Mouse (Mus musculus) embryo, embryonic 11.5 days (tissue): Measurements from ENCODE around the gene Eef1akmt3.

Experiments
- DNase-seq: peaks from one replicate; pipeline ENCODE4 v3.0.0-alpha.2; 2012; ENCODE audit warnings: low read depth, low spot score

Gene Eef1akmt3

GRCm38 (mm10) chr10:127000529-127000928 is 40.8 kb downstream of the Eef1akmt3 start, which contains the start of gene Avil:
TSS of gene Avil (plus strand) at chr10:127000709.
- DNase-seq = no peak

DNA sequence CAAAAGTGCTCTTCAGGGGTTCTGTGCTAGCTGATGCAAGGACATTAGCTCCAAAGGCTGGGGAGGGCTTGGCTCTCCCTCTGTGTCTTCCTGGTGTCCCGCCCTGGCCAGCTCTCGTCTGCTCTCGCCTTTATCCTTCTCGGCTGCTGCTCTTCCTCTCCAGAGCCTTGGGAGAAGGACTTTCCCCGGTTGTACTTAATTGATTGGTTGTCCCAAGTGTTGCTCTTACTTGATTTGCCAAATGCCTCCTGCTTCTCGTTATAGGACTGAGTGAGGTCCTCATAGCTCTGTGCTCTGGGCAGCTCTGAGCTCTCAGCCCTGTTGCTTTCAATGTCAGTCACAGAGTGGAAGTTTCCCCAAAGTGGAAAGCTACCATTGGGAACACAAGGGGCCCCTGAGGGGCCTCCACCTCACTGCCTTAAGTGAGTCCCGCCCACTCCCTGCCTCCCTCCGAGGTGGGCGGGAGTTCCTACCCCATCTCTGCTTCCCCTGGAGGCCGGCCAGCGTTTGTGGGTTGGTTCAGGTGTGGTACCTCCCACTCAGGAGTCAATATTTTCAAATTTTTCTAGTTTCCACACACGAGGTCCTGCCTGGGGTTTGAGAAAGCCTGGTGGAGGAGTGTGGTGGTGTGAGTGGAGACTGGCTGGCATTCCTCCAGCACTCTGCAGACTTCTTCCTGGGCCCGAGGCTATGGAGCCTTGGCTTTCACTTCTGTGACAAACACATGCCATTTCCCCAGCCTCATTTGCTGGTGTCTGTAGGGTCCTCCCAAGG is 43.8 kb downstream of the Eef1akmt3 start:
- no peak for DNase-seq

- no peak for DNase-seq
Measured at GRCm38 (mm10) chr10:126993621-126994020, 47.7 kb downstream of the Eef1akmt3 start.

GRCm38 (mm10) chr10:126991676-126992075 is 49.6 kb downstream of the Eef1akmt3 start:
- DNase-seq = no peak

DNA sequence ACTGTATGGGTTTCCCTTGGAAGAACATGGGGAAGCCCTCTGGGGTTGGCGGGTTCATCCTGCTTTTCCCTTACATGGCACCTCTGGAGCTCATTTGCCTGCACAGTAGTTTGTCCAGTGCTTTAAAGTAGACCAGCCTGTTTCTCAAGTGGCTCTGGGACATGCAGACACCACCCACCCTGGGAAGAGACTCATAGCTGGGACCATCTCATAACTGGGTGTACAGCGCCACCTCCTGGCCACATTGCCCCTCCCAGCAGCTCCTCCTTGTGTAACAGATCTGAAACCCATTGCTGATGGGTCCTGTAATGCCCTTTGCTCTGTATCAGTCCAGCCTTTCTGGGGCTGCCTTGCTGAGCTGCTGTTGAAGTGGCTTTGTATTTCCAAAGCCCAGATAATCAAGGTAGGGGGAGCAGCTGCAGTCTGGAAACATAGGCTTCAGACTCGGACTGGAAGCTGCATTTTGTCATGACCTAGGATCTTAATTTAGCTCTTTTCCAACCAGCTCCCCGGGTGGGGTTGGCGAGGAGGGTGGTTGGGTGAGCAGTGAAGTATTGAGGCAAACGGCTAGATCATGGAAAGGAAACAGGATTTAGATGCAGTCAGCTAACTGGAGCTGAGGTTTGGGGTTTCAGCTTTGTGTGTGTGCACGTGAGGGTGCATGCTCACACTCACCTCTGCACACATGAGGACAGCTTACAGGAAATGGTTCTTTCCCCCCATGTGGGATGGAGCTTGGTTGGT is 50.8 kb downstream of the Eef1akmt3 start:
- DNase-seq = peak; percentile 72

GRCm38 (mm10) chr10:126988513-126989165 is 52.7 kb downstream of the Eef1akmt3 start:
- DNase-seq = no peak

DNA sequence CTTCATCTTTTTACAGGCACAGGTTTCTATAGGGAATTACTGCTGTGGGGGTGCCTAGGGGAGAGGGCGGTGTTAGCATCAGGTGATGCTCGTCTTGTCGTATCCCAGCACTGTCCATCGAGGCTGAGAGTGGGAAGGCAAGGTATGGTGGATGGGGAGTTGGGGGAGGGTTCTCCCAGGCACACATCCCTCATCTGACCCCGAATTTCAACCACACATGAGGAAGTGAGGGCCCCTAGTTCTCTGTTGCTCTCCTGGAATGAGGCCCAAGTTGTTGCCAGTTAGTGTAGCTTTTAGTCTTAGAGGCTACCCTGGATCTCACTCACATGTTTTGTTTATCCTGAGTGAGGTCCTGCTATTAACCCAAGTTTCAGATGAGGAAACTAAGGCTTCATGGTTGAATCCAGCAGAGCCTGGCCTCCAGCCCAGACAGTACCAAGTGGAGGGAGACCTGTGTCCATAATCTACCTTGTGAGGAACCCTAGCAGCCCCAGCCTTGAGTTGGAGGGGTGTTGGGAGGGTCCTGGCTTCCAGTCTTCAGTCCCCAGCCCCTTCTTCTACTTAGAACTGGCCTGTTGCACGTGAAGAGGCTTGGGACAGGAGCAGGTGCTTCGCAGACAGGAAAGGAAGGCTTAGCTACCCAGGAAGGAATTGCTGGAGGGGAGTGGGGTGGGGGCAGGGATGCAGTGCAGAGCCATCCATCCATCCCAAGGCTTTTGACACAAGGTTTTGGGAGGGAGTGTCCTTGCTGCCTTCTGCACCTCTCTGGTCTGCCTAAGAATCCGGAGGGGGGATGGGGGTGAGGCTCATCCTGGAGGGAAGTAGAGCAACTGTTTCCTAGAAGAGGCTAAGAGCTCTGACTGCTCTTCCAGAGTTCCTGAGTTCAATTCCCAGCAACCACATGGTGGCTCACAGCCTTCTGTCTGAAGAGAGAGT is 53.9 kb downstream of the Eef1akmt3 start:
- DNase-seq = no peak

DNA sequence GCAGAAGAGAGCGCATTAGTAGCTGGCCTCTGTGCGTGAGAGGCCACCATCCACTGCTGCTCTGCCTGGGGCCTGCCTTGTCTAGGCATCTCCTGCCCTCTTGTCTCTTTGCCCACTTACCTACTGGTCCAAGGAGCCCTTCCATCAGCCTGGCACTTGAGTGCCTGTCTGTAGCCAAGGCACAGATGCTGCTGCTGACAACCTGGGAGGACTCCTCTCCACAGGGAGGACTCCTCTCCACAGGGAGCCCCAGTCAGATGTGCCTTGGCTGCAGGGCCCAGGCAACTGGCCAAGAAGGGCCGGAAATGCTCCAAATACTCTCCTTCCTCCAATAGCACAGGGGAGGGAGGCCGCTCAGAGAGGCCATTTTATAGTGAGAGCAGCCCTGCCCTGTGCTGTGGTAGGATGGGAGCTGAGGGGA is 54.8 kb downstream of the Eef1akmt3 start:
- DNase-seq = no peak

- DNase-seq = no peak
Measured at GRCm38 (mm10) chr10:126985579-126985978, 55.7 kb downstream of the Eef1akmt3 start.

DNA sequence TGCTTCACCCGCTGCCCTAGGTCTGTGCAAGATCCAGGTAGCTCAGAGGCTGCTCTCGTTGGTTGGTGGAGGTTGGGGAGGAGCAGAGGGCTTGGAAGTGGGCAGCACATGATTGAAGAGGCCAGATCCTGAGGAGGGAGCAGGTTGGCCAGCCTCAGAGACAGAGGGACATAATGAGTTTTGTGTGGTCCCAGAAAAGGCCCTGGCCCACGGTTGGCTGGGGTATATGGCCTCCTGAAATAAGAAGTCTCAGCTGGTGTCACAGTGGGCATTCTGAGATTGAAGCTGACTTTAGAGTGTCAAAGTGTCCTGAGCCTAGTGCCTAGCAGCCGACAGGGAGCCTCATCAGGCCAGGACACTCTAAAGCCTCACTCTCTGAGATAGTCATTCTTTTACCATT is 56.2 kb downstream of the Eef1akmt3 start:
- no peak for DNase-seq

DNA sequence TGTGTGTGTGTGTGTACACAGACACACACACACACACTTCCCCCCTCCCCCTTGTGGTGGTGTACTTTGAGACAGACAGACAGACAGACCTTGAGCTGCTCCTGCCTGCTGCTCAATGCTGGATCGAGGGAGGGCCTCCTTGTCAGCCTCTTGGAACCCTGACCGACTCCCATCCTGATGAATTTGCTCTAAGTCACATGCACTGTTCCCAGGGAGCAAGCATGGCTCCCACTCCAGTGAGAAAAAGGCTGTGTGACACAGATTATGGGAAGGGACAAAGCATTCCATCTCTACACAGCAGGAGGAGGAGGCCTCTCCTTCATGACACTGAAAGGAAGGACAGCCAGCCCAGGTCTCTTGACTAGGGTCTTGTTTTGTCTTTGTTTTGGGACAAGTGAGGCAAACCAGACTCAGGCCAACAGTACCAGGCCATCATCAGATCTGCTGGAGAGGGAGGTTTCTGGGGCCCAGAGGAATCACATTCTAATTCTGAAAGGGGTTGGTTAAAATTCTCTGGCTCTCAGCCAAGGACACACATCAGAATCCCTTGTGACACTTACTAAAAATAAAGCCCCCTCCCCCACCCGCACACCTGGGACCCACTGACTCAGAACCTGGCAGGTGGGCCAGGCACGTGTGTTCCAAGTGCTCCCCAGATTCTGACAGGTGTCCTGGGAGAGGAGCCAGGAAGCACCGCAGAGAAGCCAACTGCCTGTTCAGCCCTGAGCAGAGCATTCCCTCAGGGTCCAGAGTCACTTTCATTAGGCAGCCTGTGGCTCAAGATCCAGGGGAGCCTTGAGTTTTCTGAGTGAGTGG is 56.9 kb downstream of the Eef1akmt3 start:
- no peak for DNase-seq

DNA sequence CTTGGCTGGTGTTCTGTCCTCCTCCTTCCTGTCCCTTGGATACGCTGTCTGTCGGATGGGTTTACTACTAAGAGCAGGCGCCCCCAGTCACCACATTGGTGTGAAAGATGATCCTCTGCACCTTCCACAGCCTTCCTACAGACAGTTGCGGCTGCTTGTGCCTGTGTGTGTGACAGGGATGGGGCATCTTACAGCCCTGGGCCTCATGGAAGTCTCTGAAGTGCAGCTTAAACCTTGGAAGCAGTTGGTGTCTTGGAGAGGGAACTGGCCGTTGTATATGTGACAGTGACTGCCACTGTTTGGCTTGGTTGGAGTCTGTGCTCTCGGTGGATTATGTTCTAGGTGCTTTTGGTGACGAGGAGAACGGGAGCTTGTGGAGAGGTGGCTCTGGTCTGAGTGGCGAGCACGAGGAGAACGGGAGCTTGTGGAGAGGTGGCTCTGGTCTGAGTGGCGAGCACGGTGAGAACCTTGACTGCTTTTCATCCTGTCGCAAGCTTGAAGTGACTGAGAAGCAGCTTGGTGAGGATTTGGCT is 58.1 kb downstream of the Eef1akmt3 start:
- DNase-seq = no peak

- DNase-seq = no peak
Measured at GRCm38 (mm10) chr10:126981746-126982145, 59.6 kb downstream of the Eef1akmt3 start.
